Comparison of ENCODE assay signal across 19 mouse cellular contexts in the genomic region with DNA sequence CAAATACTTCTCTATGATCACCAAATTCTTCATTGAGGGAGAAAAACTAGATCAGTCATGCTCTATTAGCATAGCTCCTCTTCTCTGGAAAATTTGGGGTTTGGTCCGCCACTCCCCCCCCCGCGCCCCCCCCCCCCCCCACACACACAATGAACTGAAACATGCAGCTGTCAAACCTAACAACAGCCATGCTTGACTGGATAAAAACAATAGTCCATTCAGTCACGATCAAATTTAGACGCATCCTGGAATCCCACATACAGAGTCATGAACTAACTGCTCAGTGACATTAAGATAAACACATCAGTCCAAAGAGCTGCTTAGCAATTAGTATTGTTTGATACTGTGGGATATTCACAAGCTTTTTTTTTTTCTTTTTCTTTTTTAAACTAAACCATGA. TPM values are rescaled to one million over a fixed set of nuclear protein-coding genes. Genes with fewer than 3 reads are reported as not detected.
A peak's percentile ranks its signal among the peaks of the same experiment; 100 is the strongest.
DNase-seq lines count a peak whose midpoint lies in the region; ATAC-seq and TF ChIP-seq lines count a peak whose summit lies in the region.
"Had no signal": no experiment of that assay in that cellular context is flagged by ENCODE, and none has a peak within 500 bp of the region (broad histone marks: within the 10 kb centered on the region; RNA-seq: fewer than 3 reads in every experiment).

No protein-coding gene starts in this region.

- CTCF ChIA-PET in Patski (lab: Charles Lee), result interaction anchor here (1.1 to 1.4 kb wide), 3 partner anchors 11 to 52 kb away, joined by 3 read pairs; no protein-coding TSS in a partner anchor

- H3K9me3 ChIP-seq in midbrain, embryonic 11.5 days (ENCODE audit: control insufficient read depth, low read length), result no peaks in the 10 kb centered on the region
- no peaks in the 10 kb centered on the region for H3K9me3 ChIP-seq in midbrain, embryonic 15.5 days
- no peaks in the 10 kb centered on the region for H3K9me3 ChIP-seq in forebrain, embryonic 14.5 days (replicated peaks; ENCODE audit: control insufficient read depth, low read length)
- H3K9me3 ChIP-seq: heart, embryonic 10.5 days; limb, embryonic 15.5 days had no signal

- POLR2A ChIA-PET in Patski (lab: Charles Lee), result interaction anchor here (0.7 to 0.9 kb wide), 2 partner anchors 9 to 15 kb away, joined by 3 to 5 read pairs; no protein-coding TSS in a partner anchor

- H3K27ac ChIP-seq in midbrain, embryonic 11.5 days (ENCODE audit: low read depth, low read length), result no peak overlapping the region
- H3K27ac ChIP-seq in midbrain, embryonic 15.5 days, result no peak overlapping the region
- H3K27ac ChIP-seq in forebrain, embryonic 14.5 days (ENCODE audit: low read depth, low read length), result no peak overlapping the region
- no peak overlapping the region for H3K27ac ChIP-seq in thymus, adult 2 months (ENCODE audit: control insufficient read depth, insufficient read depth, low read length)
- H3K27ac ChIP-seq: heart, embryonic 10.5 days; limb, embryonic 15.5 days had no signal

- no peak overlapping the region for H3K4me3 ChIP-seq in midbrain, embryonic 11.5 days (ENCODE audit: low read depth, low read length)
- H3K4me3 ChIP-seq in midbrain, embryonic 15.5 days, result no peak overlapping the region
- H3K4me3 ChIP-seq in forebrain, embryonic 14.5 days (ENCODE audit: low read depth, low read length), result no peak overlapping the region
- H3K4me3 ChIP-seq in thymus, adult 2 months (ENCODE audit: control insufficient read depth, insufficient read depth, low read length), result no peak overlapping the region
- H3K4me3 ChIP-seq: heart, embryonic 10.5 days; limb, embryonic 15.5 days had no signal

- H3K36me3 ChIP-seq in midbrain, embryonic 11.5 days (ENCODE audit: control insufficient read depth, insufficient read depth, low read length), result no peaks in the 10 kb centered on the region
- H3K36me3 ChIP-seq in midbrain, embryonic 15.5 days (replicated peaks), result no peaks in the 10 kb centered on the region
- no peaks in the 10 kb centered on the region for H3K36me3 ChIP-seq in forebrain, embryonic 14.5 days (ENCODE audit: control insufficient read depth, insufficient read depth, low read length)
- H3K36me3 ChIP-seq in thymus, adult 2 months (ENCODE audit: control insufficient read depth, insufficient read depth, low read length), result no peaks in the 10 kb centered on the region
- H3K36me3 ChIP-seq: heart, embryonic 10.5 days; limb, embryonic 15.5 days had no signal

- H3K4me2 ChIP-seq in midbrain, embryonic 11.5 days, result no peak overlapping the region
- H3K4me2 ChIP-seq in midbrain, embryonic 15.5 days, result no peak overlapping the region
- no peak overlapping the region for H3K4me2 ChIP-seq in forebrain, embryonic 14.5 days (ENCODE audit: low read length)
- H3K4me2 ChIP-seq: limb, embryonic 15.5 days had no signal

- no peak for TF ChIP-seq POLR2A in thymus, adult 2 months (IDR thresholded peaks at IDR 0.05; ENCODE audit: control insufficient read depth, extremely low read depth, insufficient read depth, low read length, poor library complexity)

- H3K9ac ChIP-seq in midbrain, embryonic 11.5 days (ENCODE audit: low read length), result no peak overlapping the region
- no peak overlapping the region for H3K9ac ChIP-seq in midbrain, embryonic 15.5 days
- H3K9ac ChIP-seq in forebrain, embryonic 14.5 days (ENCODE audit: low read length), result no peak overlapping the region
- H3K9ac ChIP-seq: limb, embryonic 15.5 days; liver, postnatal 0 days had no signal

- peak; percentile 75 for DNase-seq in midbrain, embryonic 11.5 days (ENCODE audit: low spot score, missing footprints)
- DNase-seq in Patski (ENCODE audit: low read depth, low spot score), result no peak
- DNase-seq in forebrain, embryonic 14.5 days (ENCODE audit: low spot score), result peak; percentile 51
- DNase-seq in mesoderm, embryonic 11.5 days (ENCODE audit: low read depth, low spot score), result peak; percentile 63
- no peak for DNase-seq in thymus, adult 2 months
- no peak for DNase-seq in cerebellum, postnatal 36 days
- no peak for DNase-seq in T-cell, adult 2 months (ENCODE audit: low spot score)
- DNase-seq: adrenal gland, postnatal 10 days; B cell, adult 2 months; cerebellum, adult 2 months; gastrocnemius, postnatal 25 days; heart, postnatal 4 days; kidney, adult 11 months; kidney, postnatal 10 days; liver, postnatal 0 days; lung, postnatal 4 days had no signal

- 30% methylated on average over 5 of the region's 5 CpGs for WGBS in midbrain, embryonic 11.5 days
- 15% methylated on average over 4 of the region's 5 CpGs for WGBS in midbrain, embryonic 15.5 days
- 22% methylated on average over 5 of the region's 5 CpGs for WGBS in forebrain, embryonic 14.5 days
- WGBS in thymus, adult 2 months, result 81% methylated on average over 5 of the region's 5 CpGs

- no peak for TF ChIP-seq CTCF in Patski (IDR thresholded peaks at IDR 0.05)
- no peak for TF ChIP-seq CTCF in thymus, adult 2 months (IDR thresholded peaks at IDR 0.05; ENCODE audit: borderline replicate concordance, control insufficient read depth, extremely low read depth, insufficient read depth, low read length, poor library complexity)

- H3K27me3 ChIP-seq in midbrain, embryonic 11.5 days (ENCODE audit: control insufficient read depth, insufficient read depth, low read length), result no peaks in the 10 kb centered on the region
- no peaks in the 10 kb centered on the region for H3K27me3 ChIP-seq in midbrain, embryonic 15.5 days (replicated peaks)
- H3K27me3 ChIP-seq in Patski, result peaks cover 9% of the 10 kb centered on the region
- no peaks in the 10 kb centered on the region for H3K27me3 ChIP-seq in forebrain, embryonic 14.5 days (replicated peaks; ENCODE audit: control insufficient read depth, insufficient read depth, low read length)
- H3K27me3 ChIP-seq in thymus, adult 2 months (ENCODE audit: control insufficient read depth, insufficient read depth, low read length), result no peaks in the 10 kb centered on the region
- H3K27me3 ChIP-seq: limb, embryonic 15.5 days had no signal

- H3K4me1 ChIP-seq in midbrain, embryonic 11.5 days (ENCODE audit: control insufficient read depth, insufficient read depth, low read length), result no peaks in the 10 kb centered on the region
- H3K4me1 ChIP-seq in midbrain, embryonic 15.5 days, result no peaks in the 10 kb centered on the region
- H3K4me1 ChIP-seq in forebrain, embryonic 14.5 days (ENCODE audit: control insufficient read depth, insufficient read depth, low read length), result no peaks in the 10 kb centered on the region
- H3K4me1 ChIP-seq in thymus, adult 2 months (replicated peaks; ENCODE audit: control insufficient read depth, insufficient read depth, low read length), result no peaks in the 10 kb centered on the region
- H3K4me1 ChIP-seq: heart, embryonic 10.5 days; limb, embryonic 15.5 days had no signal

- in situ Hi-C loops in Patski (cut with MboI; ENCODE audit: low pct_unique_long_range_greater_than_20kb), result no loop called here

- ATAC-seq in midbrain, embryonic 11.5 days (ENCODE audit: low FRiP score), result peak; percentile 58; the same call in 1 of the 2 replicates
- no peak for ATAC-seq in midbrain, embryonic 15.5 days (replicated peaks)
- peak; percentile 51 for ATAC-seq in Patski
- peak; percentile 79 for ATAC-seq in forebrain, embryonic 14.5 days
- ATAC-seq: liver, postnatal 0 days had no signal

RNA-seq across cellular contexts. Expression of a gene that starts 14.2 kb away (rescaled TPM):
- polyA plus RNA-seq in midbrain, embryonic 11.5 days (2014; fragmentation: Nextera tagmentation; extraction: Ambion mirVana), result 83.6 and 90.7 TPM in 2 replicates
- polyA plus RNA-seq in midbrain, embryonic 15.5 days (2015; fragmentation: Nextera tagmentation; extraction: Ambion mirVana), result 131 and 137 TPM in 2 replicates
- polyA plus RNA-seq in Patski (2021), result 52.2 TPM
- polyA plus RNA-seq in forebrain, embryonic 14.5 days (2014; fragmentation: Nextera tagmentation; extraction: Ambion mirVana), result 98.0 and 103 TPM in 2 replicates
- polyA plus RNA-seq in thymus, adult 2 months (2012; rRNA removed), result 4.3 and 5.9 TPM in 2 replicates

Comparison
In these comparisons a context has a peak if more than half of its experiments do, and no peak if none do; other contexts are left out.
1. DNase-seq: peak in midbrain, embryonic 11.5 days (single experiment), forebrain, embryonic 14.5 days (single experiment) and mesoderm, embryonic 11.5 days (single experiment); none in Patski (single experiment), thymus, adult 2 months (single experiment), cerebellum, postnatal 36 days (0 of 2) and T-cell, adult 2 months (single experiment).